Mouse (Mus musculus): ENCODE results near the gene Pappa2. TPM values are rescaled to one million over a fixed set of nuclear protein-coding genes. Genes with fewer than 3 reads are reported as not detected.

Gene Pappa2
- polyA plus RNA-seq, 1 experiment from 2014 or later, result 0.14 TPM

DNA sequence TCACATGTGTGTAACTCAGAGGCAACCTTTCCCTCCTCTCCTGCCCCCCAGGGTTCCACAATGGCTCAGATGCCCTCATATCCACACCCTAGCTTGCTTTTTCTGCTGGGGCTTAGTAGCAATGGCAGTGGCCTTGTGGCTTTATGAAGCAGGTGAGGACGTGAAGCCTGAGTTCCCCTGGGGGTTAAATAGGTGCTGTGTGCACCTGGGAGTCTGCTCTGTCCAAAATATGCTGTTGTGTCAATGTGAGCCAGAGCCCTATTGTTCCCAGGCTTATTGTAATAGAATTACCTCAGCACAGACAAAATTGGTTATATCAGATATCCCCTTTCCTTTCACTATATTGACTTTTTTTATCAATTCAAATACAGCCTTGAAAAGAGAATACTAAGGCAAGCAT lies 292.6 kb downstream of the Pappa2 start:
- WGBS, result 60% methylated on average over 1 of the region's 1 CpGs
- DNase-seq (ENCODE audit: low spot score), result no peak
- H3K27ac ChIP-seq (ENCODE audit: low read depth), result no peak overlapping the region

DNA sequence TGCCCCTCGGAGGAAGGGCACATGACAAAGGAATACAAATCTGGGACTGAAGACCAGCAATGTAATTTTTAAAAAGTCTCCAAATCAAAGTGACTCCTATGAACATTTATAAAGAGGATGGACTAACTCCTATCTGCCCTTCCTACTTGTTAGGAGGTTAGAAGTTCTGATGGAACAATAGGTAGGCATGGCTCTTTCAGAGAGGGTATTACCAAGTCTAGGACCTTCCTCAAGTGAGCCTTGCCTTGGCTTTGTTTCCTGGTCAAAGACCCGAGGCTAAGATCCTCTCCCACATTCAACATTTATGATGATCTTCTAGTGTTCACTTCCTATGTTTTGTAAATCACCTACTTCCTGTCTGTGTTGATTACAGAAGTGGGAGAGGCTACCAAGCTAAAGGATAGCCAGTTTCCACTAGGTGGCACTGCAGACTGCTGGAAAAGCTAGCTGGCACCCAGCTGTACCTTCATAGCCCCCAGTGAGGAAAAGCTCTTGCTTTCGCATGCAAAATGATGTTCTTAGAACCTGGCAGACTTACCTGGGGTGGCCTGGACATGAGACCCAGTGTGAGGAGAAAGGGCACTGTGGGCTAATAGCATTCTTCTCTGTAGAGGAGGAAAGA lies 310.2 kb downstream of the Pappa2 start:
- Histone ChIP-seq H3K27ac (ENCODE audit: low read depth) (no peak overlapping the region), H3K36me3 (ENCODE audit: control insufficient read depth, insufficient read depth, low read length) (no peaks in the 10 kb centered on the region), H3K9ac (ENCODE audit: low read length) (no peak overlapping the region), H3K4me3 (ENCODE audit: low read depth, low read length) (no peak overlapping the region), H3K27me3 (replicated peaks; ENCODE audit: control insufficient read depth, insufficient read depth, low read length) (no peaks in the 10 kb centered on the region), H3K9me3 (ENCODE audit: control insufficient read depth, low read length) (no peaks in the 10 kb centered on the region), H3K4me1 (replicated peaks; ENCODE audit: control insufficient read depth, insufficient read depth, low read length) (no peaks in the 10 kb centered on the region), H3K4me2 (ENCODE audit: low read length) (no peak overlapping the region)
- 41% methylated on average over 3 of the region's 3 CpGs for WGBS
- DNase-seq (ENCODE audit: low spot score) (peak; percentile 74), ATAC-seq (replicated peaks; ENCODE audit: low FRiP score, low TSS enrichment, low read depth) (no peak)

More for the DNA sequence above, 292.6 kb downstream of the Pappa2 start:
- H3K9ac ChIP-seq (ENCODE audit: low read length), result no peak overlapping the region
- no peak for ATAC-seq (replicated peaks; ENCODE audit: low FRiP score, low TSS enrichment, low read depth)
- H3K4me1 ChIP-seq (replicated peaks; ENCODE audit: control insufficient read depth, insufficient read depth, low read length), result no peaks in the 10 kb centered on the region
- H3K36me3 ChIP-seq (ENCODE audit: control insufficient read depth, insufficient read depth, low read length), result no peaks in the 10 kb centered on the region
- no peaks in the 10 kb centered on the region for H3K27me3 ChIP-seq (replicated peaks; ENCODE audit: control insufficient read depth, insufficient read depth, low read length)
- no peaks in the 10 kb centered on the region for H3K9me3 ChIP-seq (ENCODE audit: control insufficient read depth, low read length)
- H3K4me3 ChIP-seq (ENCODE audit: low read depth, low read length), result no peak overlapping the region
- H3K4me2 ChIP-seq (ENCODE audit: low read length), result no peak overlapping the region

GRCm38 (mm10) chr1:158666001-158666400 lies 314.3 kb downstream of the Pappa2 start:
- Histone ChIP-seq H3K27ac (ENCODE audit: low read depth) (no peak overlapping the region), H3K9ac (ENCODE audit: low read length) (no peak overlapping the region), H3K9me3 (ENCODE audit: control insufficient read depth, low read length) (no peaks in the 10 kb centered on the region), H3K4me2 (ENCODE audit: low read length) (no peak overlapping the region), H3K4me1 (replicated peaks; ENCODE audit: control insufficient read depth, insufficient read depth, low read length) (no peaks in the 10 kb centered on the region), H3K36me3 (ENCODE audit: control insufficient read depth, insufficient read depth, low read length) (no peaks in the 10 kb centered on the region), H3K4me3 (ENCODE audit: low read depth, low read length) (no peak overlapping the region), H3K27me3 (replicated peaks; ENCODE audit: control insufficient read depth, insufficient read depth, low read length) (no peaks in the 10 kb centered on the region)
- WGBS, result 87% methylated on average over 3 of the region's 3 CpGs
- DNase-seq (ENCODE audit: low spot score), result no peak
- no peak for ATAC-seq (replicated peaks; ENCODE audit: low FRiP score, low TSS enrichment, low read depth)

Measured in intestine, embryonic 14.5 days (tissue).